Mouse (Mus musculus) intestine, postnatal 0 days (tissue): ENCODE results near the gene Pdik1l. TPM values are rescaled to one million over a fixed set of nuclear protein-coding genes. Genes with fewer than 3 reads are reported as not detected.
"Not testable (repeated sequence)": the region's sequence is repeated elsewhere in the genome, so short reads cannot be mapped to it uniquely, and the experiment has no call there.

Experiments used
- ATAC-seq: fragments of 200-750 bp; cut with Nextera tagmentation; 2 replicates; pipeline ENCODE4 v1.8.0; 2017; ENCODE audit warnings: mild to moderate bottlenecking, moderate TSS enrichment, moderate library complexity
- H3K27ac ChIP-seq: fragments of 300-500 bp; sonication (generic); 2 replicates; pipeline ENCODE4 v1.5.1; 2014; ENCODE audit warnings: mild to moderate bottlenecking, low read depth, low read length, moderate library complexity
- H3K27me3 ChIP-seq: fragments of 300-500 bp; sonication (generic); replicated peaks from 2 replicates; pipeline ENCODE4 v1.6.1; 2014; ENCODE audit warnings: low read length, mixed read lengths; ENCODE audit not compliant: control insufficient read depth, insufficient read depth
- H3K36me3 ChIP-seq: fragments of 300-500 bp; sonication (generic); 2 replicates; pipeline ENCODE4 v1.6.1; 2014; ENCODE audit warnings: mild to moderate bottlenecking, moderate library complexity; ENCODE audit not compliant: control insufficient read depth, insufficient read depth
- H3K4me1 ChIP-seq: fragments of 300-500 bp; sonication (generic); replicated peaks from 2 replicates; pipeline ENCODE4 v1.6.1; 2014; ENCODE audit warnings: antibody characterized with exemption, low read length, mixed read lengths; ENCODE audit not compliant: control insufficient read depth, insufficient read depth
- H3K4me2 ChIP-seq: fragments of 300-500 bp; sonication (generic); replicated peaks from 2 replicates; pipeline ENCODE4 v1.6.1; 2014; ENCODE audit warnings: low read depth, mild to moderate bottlenecking, moderate library complexity
- H3K4me3 ChIP-seq: fragments of 300-500 bp; sonication (generic); 2 replicates; pipeline ENCODE4 v1.5.1; 2014; ENCODE audit warnings: low read depth, low read length
- H3K9ac ChIP-seq: fragments of 300-500 bp; sonication (generic); 2 replicates; pipeline ENCODE4 v1.6.1; 2014; ENCODE audit warnings: mild to moderate bottlenecking, low read depth, low read length
- H3K9me3 ChIP-seq: fragments of 300-500 bp; sonication (generic); 2 replicates; pipeline ENCODE4 v1.6.1; 2016; ENCODE audit warnings: mixed run types; ENCODE audit not compliant: control insufficient read depth
- CTCF ChIP-seq: sonication (generic); IDR thresholded peaks from 2 replicates; pipeline ENCODE4 v1.5.1; 2016; ENCODE audit warnings: low read depth, mild to moderate bottlenecking, control low read depth, antibody characterized with exemption, moderate library complexity
- WGBS: fragments of 180-500 bp; shearing (Covaris S2); extraction: QIAGEN DNeasy Blood & Tissue Kit; methylation state at CpG from one replicate; pipeline ENCODE4 v1.1.7; 2014; 5-methylcytosine and 5-hydroxymethylcytosine counted together
- polyA plus RNA-seq: library from polyadenylated mRNA; unstranded; fragments of >200 nt; fragmentation: Nextera tagmentation; extraction: Ambion mirVana; gene quantifications from 2 replicates; pipeline ENCODE4 v1.2.1, GENCODE M21; 2015

Pdik1l gene
- polyA plus RNA-seq, 1 experiment from 2014 or later: 9.2 TPM

DNA sequence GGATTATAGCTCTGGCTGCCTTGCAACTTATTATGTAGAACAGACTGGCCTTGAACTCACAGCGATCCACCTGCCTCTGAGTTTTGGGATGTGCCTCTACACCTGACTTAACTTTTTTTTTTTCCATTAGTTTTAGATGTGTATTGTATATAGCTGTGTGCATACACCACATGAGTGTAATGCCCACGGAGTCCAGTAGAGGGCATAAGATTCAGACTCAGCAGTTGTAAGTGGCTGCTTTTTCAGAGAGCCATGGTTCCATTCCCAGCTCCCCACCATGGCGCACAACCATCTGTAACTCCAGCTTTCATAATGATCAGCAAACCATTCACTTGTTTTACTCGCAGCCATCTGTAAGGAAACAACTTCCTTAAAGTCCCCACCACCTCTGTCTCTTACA is 8.8 kb upstream of the Pdik1l start:
- Histone ChIP-seq H3K9me3 (no peaks in the 10 kb centered on the region), H3K27me3 (0 out of 2 replicates have a peak, but pooled peaks cover 8% of the 10 kb centered on the region), H3K9ac (no peak overlapping the region), H3K27ac (no peak overlapping the region), H3K4me2 (no peak overlapping the region), H3K36me3 (no peaks in the 10 kb centered on the region), H3K4me3 (no peak overlapping the region), H3K4me1 (no peaks in the 10 kb centered on the region)
- no peak for ATAC-seq
- TF ChIP-seq CTCF: peak; percentile 34
- WGBS: 97% methylated on average over 4 of the region's 4 CpGs

GRCm38 (mm10) chr4:134296096-134296495 is 8.4 kb upstream of the Pdik1l start:
- H3K27me3 ChIP-seq, ATAC-seq: not testable (repeated sequence)
- WGBS: 81% methylated on average over 4 of the region's 4 CpGs

DNA sequence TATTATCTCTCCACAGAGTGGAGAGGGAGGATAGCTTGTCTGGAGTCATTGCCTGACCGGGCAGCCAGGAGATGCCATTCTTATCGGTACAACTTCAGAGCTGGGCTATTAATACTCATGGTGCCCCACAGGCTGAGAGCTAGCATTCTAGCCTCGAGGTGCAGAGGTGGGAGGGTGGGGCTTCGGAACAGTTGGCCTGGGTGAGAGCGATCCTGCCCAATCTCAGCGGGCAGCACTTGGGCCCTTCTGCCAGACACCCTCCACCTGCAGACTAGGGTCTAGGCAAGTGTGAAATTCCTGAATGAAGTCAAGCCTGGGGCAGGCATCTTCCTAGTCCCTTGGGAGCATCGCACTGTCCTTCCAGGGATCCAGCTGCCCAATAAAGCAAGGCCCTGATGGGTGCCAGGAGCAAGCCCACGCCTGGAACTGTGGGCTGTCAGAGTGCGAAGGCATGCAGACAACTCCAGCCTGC is 6.0 kb upstream of the Pdik1l start:
- no peaks in the 10 kb centered on the region for H3K36me3 ChIP-seq
- ATAC-seq: no peak
- H3K9me3 ChIP-seq: no peaks in the 10 kb centered on the region
- TF ChIP-seq CTCF: no peak
- no peak overlapping the region for H3K9ac ChIP-seq
- H3K4me2 ChIP-seq: no peak overlapping the region
- H3K4me1 ChIP-seq: no peaks in the 10 kb centered on the region
- no peak overlapping the region for H3K27ac ChIP-seq
- 0 out of 2 replicates have a peak, but pooled peaks cover 8% of the 10 kb centered on the region for H3K27me3 ChIP-seq
- 49% methylated on average over 9 of the region's 9 CpGs for WGBS
- no peak overlapping the region for H3K4me3 ChIP-seq

More at GRCm38 (mm10) chr4:134296096-134296495, 8.4 kb upstream of the Pdik1l start:
- not testable (repeated sequence) for H3K9me3 ChIP-seq, H3K4me1 ChIP-seq, H3K4me2 ChIP-seq, H3K4me3 ChIP-seq, H3K36me3 ChIP-seq, H3K9ac ChIP-seq, H3K27ac ChIP-seq
- 0 out of 2 replicates have a peak, but pooled peaks have one; percentile 12 for TF ChIP-seq CTCF

GRCm38 (mm10) chr4:134293061-134293691 is 5.5 kb upstream of the Pdik1l start:
- no peak overlapping the region for H3K4me3 ChIP-seq
- H3K9ac ChIP-seq: no peak overlapping the region
- H3K9me3 ChIP-seq: no peaks in the 10 kb centered on the region
- WGBS: 72% methylated on average over 18 of the region's 18 CpGs
- H3K4me2 ChIP-seq: no peak overlapping the region
- H3K27me3 ChIP-seq: 0 out of 2 replicates have a peak, but pooled peaks cover 8% of the 10 kb centered on the region
- H3K4me1 ChIP-seq: no peaks in the 10 kb centered on the region
- TF ChIP-seq CTCF: no peak
- ATAC-seq: no peak
- H3K36me3 ChIP-seq: no peaks in the 10 kb centered on the region
- H3K27ac ChIP-seq: no peak overlapping the region

DNA sequence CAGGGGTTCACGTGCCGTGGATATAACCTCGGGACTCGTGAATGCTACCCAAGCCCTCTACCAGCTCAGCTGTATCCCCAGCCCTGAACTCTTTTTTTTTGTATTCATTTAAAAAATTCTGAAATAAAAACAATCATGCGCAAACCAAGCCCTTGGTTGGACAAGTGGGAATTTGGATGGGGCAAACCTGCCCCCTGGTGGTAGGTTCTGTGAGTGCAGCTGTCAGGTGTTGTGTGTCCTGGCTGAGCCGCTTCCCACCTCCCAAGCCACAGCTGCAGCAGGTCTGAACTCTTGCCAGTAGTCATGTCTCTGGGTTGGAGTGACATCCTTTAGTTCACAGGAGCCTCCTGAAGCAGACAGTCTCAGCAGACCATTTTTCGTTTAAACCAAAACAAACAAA is 4.4 kb upstream of the Pdik1l start:
- H3K4me3 ChIP-seq: no peak overlapping the region
- H3K4me1 ChIP-seq: no peaks in the 10 kb centered on the region
- peak; percentile 92 for TF ChIP-seq CTCF
- ATAC-seq: no peak
- no peak overlapping the region for H3K4me2 ChIP-seq
- no peaks in the 10 kb centered on the region for H3K36me3 ChIP-seq
- 23% methylated on average over 7 of the region's 7 CpGs for WGBS
- no peak overlapping the region; the same call in 1 of the 2 replicates for H3K9ac ChIP-seq
- H3K27me3 ChIP-seq: 0 out of 2 replicates have a peak, but pooled peaks cover 8% of the 10 kb centered on the region
- no peaks in the 10 kb centered on the region for H3K9me3 ChIP-seq
- H3K27ac ChIP-seq: no peak overlapping the region

DNA sequence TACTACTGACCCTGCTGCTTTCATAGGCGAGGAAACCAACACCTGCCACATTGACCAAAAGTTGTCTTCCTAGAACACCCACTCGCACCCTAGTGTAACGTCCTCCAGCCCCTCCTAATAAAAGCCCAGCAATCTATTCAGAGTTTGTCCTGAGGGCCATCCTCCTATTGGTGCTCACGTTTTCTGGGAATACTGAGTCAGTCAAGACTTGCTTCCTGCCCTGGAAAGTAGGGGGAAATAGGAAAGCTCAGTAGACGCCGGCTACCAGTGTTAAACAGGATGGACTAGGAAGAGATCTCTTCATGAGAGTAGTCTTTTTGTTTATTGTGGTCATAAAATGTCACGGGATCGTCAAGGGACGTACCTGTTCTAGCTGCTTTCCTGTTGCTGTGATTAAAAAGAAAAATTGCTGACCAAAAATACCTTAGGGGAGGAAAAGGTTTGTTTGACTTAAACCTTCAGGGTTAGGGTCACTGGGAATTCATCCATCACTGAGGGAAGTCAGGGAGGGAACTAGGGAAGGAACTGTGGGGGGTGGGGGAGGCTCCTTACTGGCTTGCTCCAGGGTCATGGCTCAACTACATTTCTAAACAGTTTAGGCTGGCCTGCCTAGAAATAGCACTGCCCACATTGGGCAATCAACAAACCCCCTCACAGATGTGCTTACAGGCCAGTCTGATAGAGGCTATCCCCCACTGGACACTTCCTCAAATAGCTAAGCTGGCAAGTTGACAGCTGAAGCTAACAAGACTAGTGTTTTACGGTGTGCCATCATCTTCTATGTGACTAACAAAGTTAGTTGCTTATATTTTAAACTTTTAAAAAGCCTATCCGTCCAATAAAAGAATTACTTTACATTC is 932 bp upstream of the Pdik1l start:
- peak overlapping the region; percentile 96; the same call in 1 of the 2 replicates for H3K9ac ChIP-seq
- H3K4me3 ChIP-seq: peak overlapping the region; percentile 97
- TF ChIP-seq CTCF: no peak
- 0 out of 2 replicates have a peak, but pooled peaks cover 8% of the 10 kb centered on the region for H3K27me3 ChIP-seq
- 16% methylated on average over 11 of the region's 11 CpGs for WGBS
- H3K4me1 ChIP-seq: no peaks in the 10 kb centered on the region
- H3K36me3 ChIP-seq: peaks cover 6% of the 10 kb centered on the region; the same call in 1 of the 2 replicates
- H3K9me3 ChIP-seq: no peaks in the 10 kb centered on the region
- H3K4me2 ChIP-seq: peak overlapping the region; percentile 71
- peak overlapping the region; percentile 99; the same call in 1 of the 2 replicates for H3K27ac ChIP-seq
- no peak for ATAC-seq
